ENCODE assay signal across 8 mouse cellular contexts in genomic region chr12:105031081-105032058, GRCm38 (mm10). TPM values are rescaled to one million over a fixed set of nuclear protein-coding genes. Genes with fewer than 3 reads are reported as not detected.
DNase-seq lines count a peak whose midpoint lies in the region; ATAC-seq lines count a peak whose summit lies in the region.

No protein-coding gene starts in this region.

- peaks cover 11% of the 10 kb centered on the region; the same call in 1 of the 2 replicates for H3K36me3 ChIP-seq in midbrain, embryonic 15.5 days (replicated peaks)

- intact Hi-C loops in heart, postnatal 25 days (cut with DNase I) = loop anchor here (5.0 kb wide), 1 partner anchor 209 kb away; no protein-coding TSS in a partner anchor
- intact Hi-C loops in gastrocnemius, postnatal 36 days (cut with DNase I) = no loop called here

- no peaks in the 10 kb centered on the region for H3K27me3 ChIP-seq in midbrain, embryonic 15.5 days (replicated peaks)

- H3K9me3 ChIP-seq in midbrain, embryonic 15.5 days = no peaks in the 10 kb centered on the region

- H3K4me1 ChIP-seq in midbrain, embryonic 15.5 days = peaks cover 37% of the 10 kb centered on the region

- peak overlapping the region; percentile 78 for H3K27ac ChIP-seq in midbrain, embryonic 15.5 days

- 5% methylated on average over 37 of the region's 37 CpGs for WGBS in midbrain, embryonic 15.5 days

- H3K9ac ChIP-seq in midbrain, embryonic 15.5 days = peak overlapping the region; percentile 72

- peak overlapping the region; percentile 80 for H3K4me2 ChIP-seq in midbrain, embryonic 15.5 days

- H3K4me3 ChIP-seq in midbrain, embryonic 15.5 days = peak overlapping the region; percentile 64

- no peak for ATAC-seq in midbrain, embryonic 15.5 days (replicated peaks)

- DNase-seq in heart, adult 11 months = peak; percentile 93
- DNase-seq in heart, postnatal 25 days (ENCODE audit: low spot score) = no peak
- peak; percentile 62 for DNase-seq in 416B (ENCODE audit: low read depth)
- peak; percentile 35 for DNase-seq in embryo, embryonic 9.5 days (ENCODE audit: extremely low spot score)
- peak; percentile 58 for DNase-seq in induced T-regulatory cell, adult 2 months (ENCODE audit: low read depth)
- DNase-seq in left cerebral cortex, adult 11 months (ENCODE audit: low spot score) = no peak
- DNase-seq in gastrocnemius, postnatal 36 days = no peak

RNA-seq across cellular contexts. Expression of gene Glrx5, which starts 1.1 kb away (rescaled TPM):
- 10 to 100 TPM; 95.9 to 99.0 TPM for total RNA-seq in heart, postnatal 25 days (2021)
- polyA plus RNA-seq in midbrain, embryonic 15.5 days (2015; fragmentation: Nextera tagmentation; extraction: Ambion mirVana) = 143 and 144 TPM in 2 replicates
- 10 to 100 TPM; 57.9 to 61.2 TPM for total RNA-seq in gastrocnemius, postnatal 36 days (2021)

RNA-seq across cellular contexts. Expression of gene Syne3, which starts 21.8 kb away (rescaled TPM):
- 1 to 10 TPM; 6.2 to 7.1 TPM for total RNA-seq in heart, postnatal 25 days (2021)
- polyA plus RNA-seq in midbrain, embryonic 15.5 days (2015; fragmentation: Nextera tagmentation; extraction: Ambion mirVana) = 0.40 and 0.49 TPM in 2 replicates
- 1 to 10 TPM; 3.1 to 3.8 TPM for total RNA-seq in gastrocnemius, postnatal 36 days (2021)

Comparison
In these comparisons a context has a peak if more than half of its experiments do, and no peak if none do; other contexts are left out.
1. DNase-seq: peak in heart, adult 11 months (single experiment), 416B (single experiment), embryo, embryonic 9.5 days (single experiment) and induced T-regulatory cell, adult 2 months (single experiment); none in heart, postnatal 25 days (single experiment), left cerebral cortex, adult 11 months (single experiment) and gastrocnemius, postnatal 36 days (0 of 2).